Mouse (Mus musculus): Measurements from ENCODE around the gene Cpvl. TPM values are rescaled to one million over a fixed set of nuclear protein-coding genes. Genes with fewer than 3 reads are reported as not detected.

The Cpvl gene
- polyA plus RNA-seq, 2 experiments, result 0.20 to 0.21 TPM

- no peaks in the 10 kb centered on the region for H3K4me1 ChIP-seq (ENCODE audit: control insufficient read depth, insufficient read depth, low read length)
- H3K9ac ChIP-seq (ENCODE audit: low read depth, low read length, severe bottlenecking), result no peak overlapping the region
- H3K36me3 ChIP-seq (ENCODE audit: control insufficient read depth, insufficient read depth, low read length), result no peaks in the 10 kb centered on the region
- H3K27ac ChIP-seq (replicated peaks; ENCODE audit: low read depth, low read length), result no peak overlapping the region
- 0 out of 2 replicates have a peak, but pooled peaks cover 4% of the 10 kb centered on the region for H3K9me3 ChIP-seq (ENCODE audit: control insufficient read depth, low read length)
- TF ChIP-seq POLR2A (IDR thresholded peaks at IDR 0.05; ENCODE audit: borderline replicate concordance, extremely low read depth, insufficient read depth, insufficient read length), result no peak
- ATAC-seq (ENCODE audit: low FRiP score, low read depth) (no peak), DNase-seq (ENCODE audit: low spot score) (no peak)
- H3K4me3 ChIP-seq (replicated peaks; ENCODE audit: low read length), result no peak overlapping the region
- 93% methylated on average over 3 of the region's 3 CpGs for WGBS
- no peaks in the 10 kb centered on the region for H3K27me3 ChIP-seq (ENCODE audit: control insufficient read depth, insufficient read depth, low read length)
- H3K4me2 ChIP-seq (replicated peaks; ENCODE audit: low read depth, low read length, severe bottlenecking), result no peak overlapping the region
Measured at GRCm38 (mm10) chr6:53996226-53996955, 17.9 kb upstream of the Cpvl start.

DNA sequence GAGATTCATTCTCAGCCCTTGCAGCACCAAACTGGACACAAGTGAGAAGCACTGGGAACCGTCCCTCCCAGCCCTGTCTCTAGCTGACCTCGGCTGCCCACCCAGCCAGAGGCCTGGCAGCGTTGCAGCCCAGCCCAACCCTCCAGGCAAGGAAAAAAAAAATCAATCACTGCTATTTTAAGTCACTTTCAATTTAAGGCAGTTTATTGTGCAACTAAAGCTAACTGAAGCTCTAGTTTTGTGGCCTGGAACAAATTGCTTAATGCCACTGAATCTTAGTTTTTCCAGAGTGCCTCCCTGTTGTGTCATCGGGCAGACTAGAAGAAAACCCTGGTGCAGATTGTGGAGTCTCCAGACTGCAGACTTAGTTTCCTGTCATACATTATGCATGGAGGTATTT is 17.0 kb upstream of the Cpvl start:
- WGBS, result 47% methylated on average over 4 of the region's 4 CpGs
- TF ChIP-seq POLR2A (IDR thresholded peaks at IDR 0.05; ENCODE audit: borderline replicate concordance, extremely low read depth, insufficient read depth, insufficient read length), result no peak
- Histone ChIP-seq H3K27ac (replicated peaks; ENCODE audit: low read depth, low read length) (no peak overlapping the region), H3K9me3 (ENCODE audit: control insufficient read depth, low read length) (0 out of 2 replicates have a peak, but pooled peaks cover 4% of the 10 kb centered on the region), H3K4me2 (replicated peaks; ENCODE audit: low read depth, low read length, severe bottlenecking) (no peak overlapping the region), H3K4me1 (ENCODE audit: control insufficient read depth, insufficient read depth, low read length) (no peaks in the 10 kb centered on the region), H3K27me3 (ENCODE audit: control insufficient read depth, insufficient read depth, low read length) (no peaks in the 10 kb centered on the region), H3K36me3 (ENCODE audit: control insufficient read depth, insufficient read depth, low read length) (no peaks in the 10 kb centered on the region), H3K9ac (ENCODE audit: low read depth, low read length, severe bottlenecking) (no peak overlapping the region), H3K4me3 (replicated peaks; ENCODE audit: low read length) (no peak overlapping the region)
- ATAC-seq (ENCODE audit: low FRiP score, low read depth) (no peak), DNase-seq (ENCODE audit: low spot score) (peak; percentile 18)

DNA sequence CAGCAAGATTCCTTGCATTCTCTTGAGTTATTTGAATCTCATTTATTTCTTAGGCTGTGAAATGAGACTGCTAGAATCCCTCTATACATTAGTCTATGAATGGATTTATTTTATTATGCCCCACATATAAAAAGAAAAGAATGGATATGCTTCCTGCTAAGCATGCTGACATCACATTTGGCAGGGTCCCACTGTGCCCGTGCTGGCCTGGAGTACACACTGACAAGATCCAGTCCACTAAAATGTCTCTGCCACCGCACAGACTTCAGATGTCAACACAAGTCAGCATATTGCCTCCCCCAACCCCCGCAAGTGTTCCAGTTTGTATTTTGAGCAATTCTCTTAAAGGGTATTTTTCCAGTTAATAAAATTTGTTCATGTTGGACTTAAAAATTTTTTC is 13.9 kb upstream of the Cpvl start:
- no peak for TF ChIP-seq POLR2A (IDR thresholded peaks at IDR 0.05; ENCODE audit: borderline replicate concordance, extremely low read depth, insufficient read depth, insufficient read length)
- DNase-seq (ENCODE audit: low spot score), result no peak
- H3K9me3 ChIP-seq (ENCODE audit: control insufficient read depth, low read length), result 0 out of 2 replicates have a peak, but pooled peaks cover 4% of the 10 kb centered on the region
- no peak overlapping the region for H3K4me2 ChIP-seq (replicated peaks; ENCODE audit: low read depth, low read length, severe bottlenecking)
- H3K27ac ChIP-seq (replicated peaks; ENCODE audit: low read depth, low read length), result no peak overlapping the region
- H3K36me3 ChIP-seq (ENCODE audit: control insufficient read depth, insufficient read depth, low read length), result no peaks in the 10 kb centered on the region
- 63% methylated on average over 3 of the region's 3 CpGs for WGBS
- H3K4me3 ChIP-seq (replicated peaks; ENCODE audit: low read length), result no peak overlapping the region
- H3K27me3 ChIP-seq (ENCODE audit: control insufficient read depth, insufficient read depth, low read length), result no peaks in the 10 kb centered on the region
- no peak for ATAC-seq (ENCODE audit: low FRiP score, low read depth)
- H3K4me1 ChIP-seq (ENCODE audit: control insufficient read depth, insufficient read depth, low read length), result no peaks in the 10 kb centered on the region
- no peak overlapping the region for H3K9ac ChIP-seq (ENCODE audit: low read depth, low read length, severe bottlenecking)

GRCm38 (mm10) chr6:53987235-53987634 is 8.8 kb upstream of the Cpvl start:
- Histone ChIP-seq H3K27ac (replicated peaks; ENCODE audit: low read depth, low read length) (no peak overlapping the region), H3K9ac (ENCODE audit: low read depth, low read length, severe bottlenecking) (no peak overlapping the region), H3K27me3 (ENCODE audit: control insufficient read depth, insufficient read depth, low read length) (no peaks in the 10 kb centered on the region), H3K4me3 (replicated peaks; ENCODE audit: low read length) (no peak overlapping the region), H3K36me3 (ENCODE audit: control insufficient read depth, insufficient read depth, low read length) (no peaks in the 10 kb centered on the region), H3K4me1 (ENCODE audit: control insufficient read depth, insufficient read depth, low read length) (no peaks in the 10 kb centered on the region), H3K9me3 (ENCODE audit: control insufficient read depth, low read length) (no peaks in the 10 kb centered on the region), H3K4me2 (replicated peaks; ENCODE audit: low read depth, low read length, severe bottlenecking) (no peak overlapping the region)
- TF ChIP-seq POLR2A (IDR thresholded peaks at IDR 0.05; ENCODE audit: borderline replicate concordance, extremely low read depth, insufficient read depth, insufficient read length), result no peak
- DNase-seq (ENCODE audit: low spot score) (no peak), ATAC-seq (ENCODE audit: low FRiP score, low read depth) (no peak)
- 56% methylated on average over 3 of the region's 3 CpGs for WGBS

DNA sequence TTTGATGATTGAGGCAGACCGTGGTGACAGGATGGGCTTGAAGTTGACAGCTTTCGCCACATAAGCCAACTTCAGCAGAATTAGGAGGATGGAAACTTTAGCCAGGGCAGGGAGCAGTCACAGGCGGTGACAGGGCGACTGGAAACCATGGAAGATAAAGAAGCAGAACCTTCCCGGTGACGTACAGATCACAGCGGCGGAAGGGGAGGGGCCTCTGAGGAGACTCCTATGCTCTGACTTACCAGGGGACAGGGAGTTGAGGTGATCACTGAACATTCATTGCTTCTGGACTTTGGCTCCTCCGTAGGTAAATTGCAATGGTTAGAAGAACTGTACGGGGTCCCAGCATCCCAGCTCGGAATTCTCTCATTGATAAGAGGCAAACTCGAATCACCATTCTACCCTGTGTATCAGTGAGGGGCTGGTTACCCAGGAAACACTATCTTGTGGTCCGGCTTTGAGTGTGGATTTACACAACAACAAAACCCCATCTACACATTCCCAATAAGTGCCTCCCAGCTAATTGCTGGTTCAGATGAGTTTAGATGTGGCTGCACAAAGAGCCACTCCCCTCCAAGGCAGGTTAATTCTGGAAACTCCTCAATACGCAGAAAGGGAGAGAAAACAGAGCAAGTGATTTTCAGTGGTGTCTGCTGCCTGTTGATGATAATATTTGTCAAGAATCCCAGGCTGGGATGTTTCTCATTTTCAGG is 8.0 kb upstream of the Cpvl start:
- Histone ChIP-seq H3K27me3 (ENCODE audit: control insufficient read depth, insufficient read depth, low read length) (no peaks in the 10 kb centered on the region), H3K4me2 (replicated peaks; ENCODE audit: low read depth, low read length, severe bottlenecking) (no peak overlapping the region), H3K27ac (replicated peaks; ENCODE audit: low read depth, low read length) (no peak overlapping the region), H3K4me3 (replicated peaks; ENCODE audit: low read length) (no peak overlapping the region), H3K9me3 (ENCODE audit: control insufficient read depth, low read length) (no peaks in the 10 kb centered on the region), H3K4me1 (ENCODE audit: control insufficient read depth, insufficient read depth, low read length) (no peaks in the 10 kb centered on the region), H3K9ac (ENCODE audit: low read depth, low read length, severe bottlenecking) (no peak overlapping the region), H3K36me3 (ENCODE audit: control insufficient read depth, insufficient read depth, low read length) (no peaks in the 10 kb centered on the region)
- ATAC-seq (ENCODE audit: low FRiP score, low read depth) (no peak), DNase-seq (ENCODE audit: low spot score) (no peak)
- WGBS, result 77% methylated on average over 14 of the region's 14 CpGs
- TF ChIP-seq POLR2A (IDR thresholded peaks at IDR 0.05; ENCODE audit: borderline replicate concordance, extremely low read depth, insufficient read depth, insufficient read length), result no peak
